Mouse (Mus musculus): Measurements from ENCODE around the gene Mecom.

GRCm38 (mm10) chr3:30503821-30504220 is 44.0 kb downstream of the Mecom start:
- no peak for TF ChIP-seq POLR2A (IDR thresholded peaks at IDR 0.05; ENCODE audit: control insufficient read depth, low read depth, low read length)
- no peak for TF ChIP-seq CTCF (IDR thresholded peaks at IDR 0.05; ENCODE audit: control insufficient read depth, insufficient read depth, insufficient replicate concordance, low read depth, low read length)
